Mouse (Mus musculus): Measurements from ENCODE around the gene Rcvrn. TPM values are rescaled to one million over a fixed set of nuclear protein-coding genes. Genes with fewer than 3 reads are reported as not detected.

The Rcvrn gene
- total and polyA plus RNA-seq, 3 experiments, result not detected

DNA sequence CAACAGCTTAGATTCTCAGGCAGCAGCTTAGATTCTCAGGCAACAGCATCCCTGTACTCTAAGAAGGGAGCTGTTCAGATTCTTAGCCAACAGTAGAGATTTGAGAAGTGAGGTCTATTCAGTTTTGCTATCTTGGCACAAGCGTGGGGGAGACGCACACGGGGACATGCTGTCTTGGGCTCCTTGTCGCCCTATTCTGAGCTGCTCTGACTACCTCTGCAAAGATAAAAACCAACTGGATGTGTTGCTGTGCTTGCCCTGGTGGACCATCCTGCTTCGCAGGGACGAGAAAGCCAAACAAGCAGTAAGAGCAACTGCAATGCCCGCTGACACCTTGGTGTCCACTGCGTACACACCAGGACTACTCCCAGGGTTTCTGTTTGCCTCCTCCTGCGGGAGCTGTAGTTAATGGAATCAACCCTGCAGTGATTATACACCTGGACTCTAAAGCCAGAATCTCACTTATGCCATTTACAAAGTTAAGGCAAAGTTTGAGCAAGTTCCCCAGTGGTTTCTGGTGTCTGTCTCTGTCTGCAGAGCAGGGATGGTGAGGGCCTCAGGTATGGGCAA lies 41.5 kb upstream of the Rcvrn start:
- H3K27me3 ChIP-seq (ENCODE audit: control insufficient read depth in 1 of 2, insufficient read depth in 2 of 2, low read length in 2 of 2), result no peaks in the 10 kb centered on the region
- H3K9me3 ChIP-seq (replicated peaks; ENCODE audit: insufficient read depth, low read length), result no peaks in the 10 kb centered on the region
- no peaks in the 10 kb centered on the region for H3K36me3 ChIP-seq (ENCODE audit: control insufficient read depth in 1 of 2, insufficient read depth in 2 of 2, low read length in 2 of 2)
- H3K27ac ChIP-seq (ENCODE audit: control insufficient read depth, low read depth, low read length), result no peak overlapping the region
- DNase-seq (ENCODE audit: low read depth, low spot score), result no peak
- no peaks in the 10 kb centered on the region for H3K4me1 ChIP-seq (ENCODE audit: control insufficient read depth in 1 of 2, insufficient read depth in 2 of 2, low read length in 2 of 2)
- no peak overlapping the region for H3K4me3 ChIP-seq (ENCODE audit: control insufficient read depth in 1 of 2, insufficient read depth in 1 of 2, low read depth in 2 of 2, low read length in 2 of 2)
- H3K9ac ChIP-seq (ENCODE audit: control insufficient read depth, low read depth, low read length, poor library complexity, severe bottlenecking), result no peak overlapping the region
- no peaks in the 10 kb centered on the region for H3K79me2 ChIP-seq (ENCODE audit: control insufficient read depth, insufficient read depth, low read length, poor library complexity)
- no peak for TF ChIP-seq ZKSCAN1 (IDR thresholded peaks at IDR 0.05; ENCODE audit: low read depth, low read length)
- no peak for TF ChIP-seq TAL1 (IDR thresholded peaks at IDR 0.05; ENCODE audit: low read length)
- no peak for TF ChIP-seq NELFE (IDR thresholded peaks at IDR 0.05; ENCODE audit: low read depth, low read length)
- TF ChIP-seq MAX (IDR thresholded peaks at IDR 0.05; ENCODE audit: low read length), result no peak
- TF ChIP-seq BHLHE40 (IDR thresholded peaks at IDR 0.05; ENCODE audit: borderline replicate concordance, low read depth, low read length), result no peak
- no peak for TF ChIP-seq TBP (IDR thresholded peaks at IDR 0.05; ENCODE audit: low read depth, low read length)
- TF ChIP-seq SMC3 (IDR thresholded peaks at IDR 0.05; ENCODE audit: low read depth, low read length), result no peak
- no peak for TF ChIP-seq RAD21 (IDR thresholded peaks at IDR 0.05; ENCODE audit: low read depth, low read length)
- no peak for TF ChIP-seq RCOR1 (IDR thresholded peaks at IDR 0.05; ENCODE audit: low read depth, low read length)
- TF ChIP-seq JUND (IDR thresholded peaks at IDR 0.05; ENCODE audit: low read depth, low read length), result no peak

DNA sequence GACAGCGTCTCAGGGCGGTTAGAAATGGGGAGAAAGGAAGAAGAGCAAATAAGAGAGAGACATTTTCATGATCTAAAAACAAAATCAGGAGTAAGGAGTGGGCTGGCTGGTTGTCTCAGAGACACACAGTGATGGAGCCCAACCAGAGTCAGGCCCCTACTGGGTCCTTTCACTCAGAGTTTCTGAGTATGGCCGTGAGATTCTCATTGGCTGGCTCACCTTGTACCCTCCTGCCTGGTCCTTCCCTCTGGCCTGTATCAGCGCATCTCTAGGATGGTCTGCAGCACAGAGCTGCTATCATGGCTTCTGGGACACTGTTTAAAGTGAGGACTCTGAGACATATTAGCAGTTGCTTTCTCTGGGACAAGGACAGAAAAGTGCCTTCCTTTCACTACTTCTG lies 40.6 kb upstream of the Rcvrn start:
- H3K27ac ChIP-seq (ENCODE audit: control insufficient read depth, low read depth, low read length), result no peak overlapping the region
- no peak overlapping the region for H3K9ac ChIP-seq (ENCODE audit: control insufficient read depth, low read depth, low read length, poor library complexity, severe bottlenecking)
- no peak for DNase-seq (ENCODE audit: low read depth, low spot score)
- TF ChIP-seq JUND (IDR thresholded peaks at IDR 0.05; ENCODE audit: low read depth, low read length) (no peak), KAT2A (conservative IDR thresholded peaks at IDR 0.05; ENCODE audit: low read depth, low read length) (no peak), ZMIZ1 (IDR thresholded peaks at IDR 0.05; ENCODE audit: low read depth, low read length) (no peak), MYC (IDR thresholded peaks at IDR 0.05; ENCODE audit: low read depth, low read length) (no peak), ZC3H11A (IDR thresholded peaks at IDR 0.05; ENCODE audit: low read depth, low read length) (no peak), MEF2A (IDR thresholded peaks at IDR 0.05; ENCODE audit: extremely low read depth, insufficient replicate concordance, low read depth, low read length, poor library complexity, severe bottlenecking) (no peak), ELF1 (IDR thresholded peaks at IDR 0.05; ENCODE audit: low read depth, low read length) (no peak), GABPA (IDR thresholded peaks at IDR 0.05; ENCODE audit: low read depth, low read length) (no peak), TBP (IDR thresholded peaks at IDR 0.05; ENCODE audit: low read depth, low read length) (no peak), TAL1 (IDR thresholded peaks at IDR 0.05; ENCODE audit: low read length) (no peak), TCF12 (IDR thresholded peaks at IDR 0.05; ENCODE audit: low read depth, low read length) (no peak), MAZ (IDR thresholded peaks at IDR 0.05; ENCODE audit: low read depth, low read length) (no peak), NRF1 (IDR thresholded peaks at IDR 0.05; ENCODE audit: insufficient read depth, low read depth, low read length, poor library complexity, severe bottlenecking) (no peak), HCFC1 (IDR thresholded peaks at IDR 0.05; ENCODE audit: low read depth, low read length) (no peak), POLR2A (IDR thresholded peaks at IDR 0.05; ENCODE audit: control insufficient read depth in 1 of 2, insufficient read depth in 1 of 2, low read depth in 1 of 2, low read length in 2 of 2, poor library complexity in 1 of 2) (no peak), CHD2 (IDR thresholded peaks at IDR 0.05; ENCODE audit: low read length) (no peak), MAX (IDR thresholded peaks at IDR 0.05; ENCODE audit: low read length) (no peak), ETS1 (IDR thresholded peaks at IDR 0.05; ENCODE audit: low read depth, low read length) (no peak), BHLHE40 (IDR thresholded peaks at IDR 0.05; ENCODE audit: borderline replicate concordance, low read depth, low read length) (no peak)
- H3K9me3 ChIP-seq (replicated peaks; ENCODE audit: insufficient read depth, low read length), result no peaks in the 10 kb centered on the region
- no peaks in the 10 kb centered on the region for H3K79me2 ChIP-seq (ENCODE audit: control insufficient read depth, insufficient read depth, low read length, poor library complexity)
- H3K4me1 ChIP-seq (ENCODE audit: control insufficient read depth in 1 of 2, insufficient read depth in 2 of 2, low read length in 2 of 2), result no peaks in the 10 kb centered on the region
- no peaks in the 10 kb centered on the region for H3K36me3 ChIP-seq (ENCODE audit: control insufficient read depth in 1 of 2, insufficient read depth in 2 of 2, low read length in 2 of 2)
- no peak overlapping the region for H3K4me3 ChIP-seq (ENCODE audit: control insufficient read depth in 1 of 2, insufficient read depth in 1 of 2, low read depth in 2 of 2, low read length in 2 of 2)
- no peaks in the 10 kb centered on the region for H3K27me3 ChIP-seq (ENCODE audit: control insufficient read depth in 1 of 2, insufficient read depth in 2 of 2, low read length in 2 of 2)
